Mouse (Mus musculus) fibroblast of lung, adult 2 months (primary cell): Measurements from ENCODE around the gene Cxcl3.
"Not testable (repeated sequence)": the region's sequence is repeated elsewhere in the genome, so short reads cannot be mapped to it uniquely, and the experiment has no call there.

Experiments used
- DNase-seq: peaks from one replicate; pipeline ENCODE4 v3.0.0-alpha.2; 2011; ENCODE audit warnings: low read depth

The Cxcl3 gene

DNA sequence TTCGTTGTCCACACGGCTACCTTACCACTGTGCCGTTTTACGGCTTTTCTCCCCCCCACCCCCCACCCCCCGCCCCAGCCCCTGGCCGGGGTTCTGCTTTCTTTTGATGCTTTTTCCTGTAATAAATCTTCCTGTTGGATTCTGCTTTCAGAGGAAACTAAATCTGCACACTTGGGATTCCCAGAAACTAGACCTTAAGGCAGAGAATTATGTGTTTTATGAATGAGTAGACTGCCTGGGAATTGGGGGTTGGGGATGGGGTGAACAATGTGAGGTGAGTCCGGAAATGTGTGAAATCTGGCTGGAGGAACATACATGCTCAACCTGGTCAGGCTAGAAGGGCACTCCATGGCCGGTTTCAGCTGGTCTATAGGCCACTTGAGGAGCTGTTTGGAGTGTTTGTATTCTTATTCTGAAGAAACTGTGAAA is 4.2 kb downstream of the Cxcl3 start:
- no peak for DNase-seq

DNA sequence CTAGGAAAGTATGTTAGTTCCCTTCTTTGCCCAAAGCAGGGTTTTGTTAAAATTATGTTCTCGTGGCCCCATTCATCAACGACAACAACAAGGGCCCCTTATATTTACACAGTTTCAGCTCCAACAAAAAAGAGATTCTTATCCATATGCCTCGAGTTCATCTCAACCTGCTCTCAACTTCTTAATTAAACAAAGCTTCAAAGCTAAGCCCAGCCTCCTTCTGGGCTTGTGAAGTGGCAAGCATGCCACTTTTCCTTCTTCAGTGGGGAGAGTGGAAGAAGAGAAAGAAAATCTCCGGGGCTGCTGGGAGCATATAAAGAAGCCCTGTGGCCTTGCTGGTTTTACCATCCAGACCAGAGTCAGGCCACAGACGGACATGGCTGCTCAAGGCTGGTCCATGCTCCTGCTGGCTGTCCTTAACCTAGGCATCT is 8.3 kb downstream of the Cxcl3 start, which contains the start of gene Cxcl15:
Gene Cxcl15 (plus strand): TSS at position 340 of the 431 bp plus-strand sequence.
- no peak for DNase-seq

DNA sequence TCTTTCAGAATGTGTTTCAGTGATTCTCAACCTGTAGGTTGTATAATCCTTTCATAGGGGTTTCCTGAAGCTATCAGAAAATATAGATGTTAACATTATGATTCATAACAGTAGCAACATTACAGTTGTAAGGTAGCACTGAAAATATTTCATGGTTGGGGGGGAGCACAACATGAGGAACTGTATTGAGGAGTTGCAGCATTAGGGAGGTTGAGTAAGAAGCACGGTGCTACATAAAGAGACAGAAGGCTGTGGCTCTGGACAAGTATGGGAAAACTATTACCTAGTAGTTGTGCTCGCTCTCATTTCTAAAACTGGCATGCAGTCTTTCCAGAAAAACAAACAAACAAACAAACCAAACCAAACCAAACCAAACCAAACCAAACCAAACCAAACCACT is 9.5 kb downstream of the Cxcl3 start:
- not testable (repeated sequence) for DNase-seq

DNA sequence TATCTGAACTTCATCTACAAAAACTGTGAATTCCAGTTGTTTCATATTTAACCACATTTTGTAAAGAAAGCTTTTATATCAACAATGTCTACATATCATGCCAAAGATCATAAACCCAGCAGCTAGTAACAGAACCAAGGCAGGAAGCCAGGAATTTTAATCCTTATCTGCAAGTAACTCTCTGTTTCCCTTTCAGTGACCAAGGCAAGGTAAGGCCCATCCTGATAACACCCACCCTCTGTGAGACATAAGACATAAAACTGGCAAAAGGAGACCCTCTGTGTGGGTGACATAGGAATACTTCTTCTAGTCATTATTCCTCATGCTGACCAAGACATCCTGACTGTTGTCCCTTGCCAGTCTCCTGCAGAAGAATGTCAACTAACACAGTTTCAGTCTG is 18.7 kb downstream of the Cxcl3 start:
- DNase-seq = no peak

DNA sequence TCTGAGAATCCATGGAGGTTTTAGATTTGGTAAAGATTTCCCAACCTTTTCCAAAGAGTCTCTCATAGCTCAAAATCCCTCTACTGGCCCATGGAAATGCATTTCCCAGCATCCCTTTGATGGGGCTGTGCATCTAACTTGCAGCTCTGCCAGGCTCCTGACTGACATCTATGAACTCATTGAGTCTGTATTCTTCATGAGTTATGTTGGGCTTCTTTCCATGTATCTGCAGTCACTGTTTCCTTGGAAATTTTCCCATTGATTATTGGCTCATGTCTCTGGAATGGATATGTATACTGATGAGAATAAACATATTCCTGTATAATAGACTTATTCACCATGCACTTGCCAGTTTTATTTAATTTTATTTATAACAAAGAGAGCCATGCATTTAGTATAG is 20.1 kb downstream of the Cxcl3 start:
- DNase-seq = no peak

DNA sequence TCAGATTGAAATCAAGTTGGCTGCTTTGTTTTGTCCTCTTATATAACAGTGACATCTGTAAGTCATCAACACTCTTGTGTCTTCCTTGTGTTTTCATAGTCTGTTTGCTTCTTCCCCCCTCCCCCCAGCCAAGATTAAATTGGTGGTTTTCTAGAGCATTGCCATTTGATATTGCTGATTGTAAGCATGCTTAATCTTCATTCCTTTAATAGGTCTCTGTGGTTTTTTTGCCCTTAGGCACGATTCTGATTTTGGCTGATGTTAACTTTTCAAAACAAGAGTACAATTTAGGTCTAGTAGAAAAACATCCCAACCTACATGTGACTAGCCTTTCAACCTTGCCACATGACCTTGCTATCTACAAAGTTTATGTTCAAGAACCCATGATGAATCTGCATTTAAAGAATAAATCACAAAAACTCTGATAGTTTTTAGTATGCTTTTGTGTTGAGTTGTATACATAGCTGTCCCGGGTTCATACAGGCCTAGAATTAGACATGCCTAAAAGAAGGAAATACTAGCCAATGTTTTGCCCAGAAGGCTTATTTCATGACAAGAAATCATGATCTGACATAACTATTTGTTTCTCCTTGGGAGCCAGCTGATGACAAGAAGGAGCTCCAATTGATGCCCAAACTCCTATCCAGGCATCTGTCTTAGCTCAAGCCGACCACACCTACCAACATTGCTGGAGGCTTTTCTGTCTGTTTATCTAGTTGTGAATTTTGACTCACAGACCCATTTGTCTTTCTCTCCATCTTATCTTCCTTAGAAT is 21.5 kb downstream of the Cxcl3 start:
- no peak for DNase-seq

DNA sequence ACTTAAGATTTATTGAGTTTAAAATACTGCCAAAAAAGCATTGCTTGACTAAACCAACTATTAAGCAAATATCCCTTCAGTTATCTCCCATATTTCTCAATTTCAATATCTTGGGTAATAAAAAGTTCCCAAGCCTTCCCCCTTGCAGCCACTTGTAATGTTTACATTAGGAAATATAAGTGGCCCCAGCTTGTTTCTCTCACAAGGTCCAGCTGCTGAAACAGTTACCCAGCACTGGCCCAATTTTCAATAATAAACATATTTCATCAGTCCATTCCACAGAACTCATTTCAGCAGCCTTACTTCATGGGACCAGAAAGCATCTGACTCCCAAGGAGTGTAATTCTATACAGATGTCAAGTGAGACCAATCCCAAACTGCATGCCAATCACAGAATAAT is 33.9 kb downstream of the Cxcl3 start:
- no peak for DNase-seq

DNA sequence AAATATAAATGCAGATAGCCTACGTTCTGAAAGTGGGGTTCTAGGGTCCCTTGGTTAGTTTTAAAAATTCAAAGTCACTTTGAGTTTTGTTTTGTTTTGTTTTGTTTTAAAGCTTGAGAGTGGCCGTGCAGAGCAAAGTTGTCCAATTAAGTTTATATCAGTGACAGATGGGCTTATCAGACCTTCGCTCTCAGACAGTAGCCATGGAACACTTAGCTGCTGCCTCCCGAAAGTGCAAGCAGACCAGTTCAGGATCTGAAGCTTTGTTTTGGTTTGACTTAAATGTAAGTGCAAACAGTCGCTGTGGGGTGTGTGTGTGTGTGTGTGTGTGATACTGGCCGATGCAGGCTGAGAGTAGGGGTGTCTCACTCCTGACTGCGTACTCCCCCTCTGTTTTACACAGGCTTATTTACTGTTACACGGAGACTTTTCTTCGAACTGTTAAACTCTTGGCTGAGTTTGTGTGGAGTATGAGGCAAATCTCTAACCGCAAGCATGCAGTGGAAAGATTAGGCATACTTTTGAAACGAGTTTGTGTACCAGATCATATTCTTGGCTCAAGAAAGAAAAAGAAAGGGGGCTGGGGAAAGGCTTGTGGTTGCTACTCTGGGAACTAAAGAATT is 46.4 kb downstream of the Cxcl3 start:
- peak; percentile 93 for DNase-seq

DNA sequence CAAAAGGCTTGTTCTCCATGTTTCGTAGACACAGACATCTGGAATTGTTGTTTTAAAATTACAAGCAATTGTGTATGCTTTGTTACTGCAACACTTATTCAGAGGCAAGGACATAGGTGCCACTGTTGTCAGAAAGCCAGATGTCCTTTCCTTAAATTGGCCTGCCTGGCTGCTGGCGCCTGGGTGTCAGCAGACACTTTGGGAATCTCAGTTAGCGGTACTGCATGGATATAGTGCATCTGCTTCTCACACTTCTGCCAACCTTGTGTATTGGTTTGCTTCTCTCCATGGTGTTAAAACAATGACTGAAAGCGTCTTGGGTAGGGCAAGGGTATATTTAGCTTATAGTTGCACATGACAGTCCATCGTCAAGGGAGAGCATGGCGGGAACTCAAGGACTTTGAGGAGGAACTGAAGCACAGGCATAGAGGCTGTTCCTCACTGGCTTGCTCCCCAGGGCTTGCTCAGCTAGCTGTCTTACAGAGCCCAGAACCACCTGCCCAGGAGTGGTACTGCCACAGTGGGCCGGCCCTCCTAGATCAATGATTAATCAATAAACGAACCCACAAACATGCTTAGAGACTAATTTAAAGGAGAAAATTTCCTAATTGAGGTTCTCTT is 47.0 kb downstream of the Cxcl3 start:
- no peak for DNase-seq

DNA sequence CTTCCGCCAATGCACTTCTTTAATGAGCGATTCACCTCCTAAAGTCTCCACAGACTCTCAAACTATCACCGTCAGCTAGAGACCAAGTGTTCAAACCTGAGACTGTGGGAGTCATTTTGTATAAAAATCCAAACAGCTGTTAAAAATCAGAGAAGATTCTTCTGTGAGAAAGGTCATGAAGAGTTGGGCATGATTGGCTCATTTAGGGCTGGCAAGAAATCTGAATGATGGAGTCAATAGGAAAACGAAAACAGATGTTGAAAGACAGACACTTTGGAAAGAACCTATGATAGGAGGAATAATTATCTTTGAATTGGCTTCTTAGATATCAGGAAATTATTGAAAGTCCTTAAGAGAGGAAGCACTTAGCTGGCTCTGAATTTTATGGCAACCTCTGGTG is 48.5 kb downstream of the Cxcl3 start:
- DNase-seq = no peak

DNA sequence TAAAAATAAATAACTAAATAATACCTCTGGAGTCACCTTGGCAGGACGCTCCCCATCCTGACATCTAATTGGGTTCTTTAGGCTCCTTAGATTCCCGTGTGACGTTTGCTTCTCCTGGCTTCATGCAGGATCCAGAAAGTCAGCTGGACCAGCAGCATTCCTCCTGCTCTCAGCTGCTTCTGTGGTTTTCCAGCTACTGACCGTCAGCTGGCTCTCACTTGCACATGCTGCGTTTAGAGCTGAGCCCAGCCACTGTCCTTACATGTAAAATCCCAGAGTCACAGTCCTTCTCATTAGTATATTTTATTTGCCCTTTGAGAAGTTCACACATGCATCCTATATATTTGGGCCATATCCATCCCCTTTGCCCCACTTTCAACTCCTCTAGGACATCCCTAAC is 52.7 kb downstream of the Cxcl3 start:
- no peak for DNase-seq
